1 mouse cellular context compared by ENCODE assay signal in the genomic region with DNA sequence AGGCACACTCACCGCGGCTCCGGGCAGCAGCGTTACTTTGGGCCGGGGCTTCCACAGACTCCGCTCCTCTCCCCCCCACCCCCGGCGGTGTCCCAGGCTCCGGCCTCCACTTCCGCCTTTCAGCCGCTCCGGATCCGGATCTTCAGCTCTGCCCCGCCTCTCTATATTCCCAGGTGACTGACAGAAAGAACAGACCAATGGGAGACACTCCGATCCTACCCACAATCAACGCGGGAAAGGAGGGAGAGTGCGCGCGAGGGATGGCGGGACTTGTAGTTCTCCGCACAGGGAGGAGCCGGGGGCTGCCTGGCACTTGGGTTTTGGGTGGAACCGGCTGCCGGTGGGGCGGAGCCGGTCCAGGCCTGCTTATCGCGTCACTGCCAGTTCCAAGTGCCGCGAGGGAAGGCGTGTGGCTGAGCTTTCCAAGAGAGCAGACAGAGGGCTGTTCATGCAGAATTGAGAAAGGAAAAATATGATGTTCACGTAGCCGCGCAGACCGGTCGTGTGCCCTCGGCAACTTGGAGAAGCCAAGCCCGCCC.
TF ChIP-seq lines count a peak whose summit lies in the region.

A gene (minus strand): TSS at position 150 of the 539 bp plus-strand sequence.

TF ChIP-seq in CH12.LX, 34 proteins besides CTCF, POLR2A, EP300 and RAD21 (continued from another document):
- peak; percentile 58 for TF ChIP-seq SIN3A (IDR thresholded peaks at IDR 0.05; ENCODE audit: low read length)
- TF ChIP-seq E2F4 (IDR thresholded peaks at IDR 0.05; ENCODE audit: insufficient replicate concordance, low read depth, low read length): peak; percentile 96
- TF ChIP-seq POLR2AphosphoS2 (IDR thresholded peaks at IDR 0.05; ENCODE audit: low read depth, low read length): peak; percentile 74; the same call in 1 of the 2 replicates
- no peak for TF ChIP-seq MEF2A (IDR thresholded peaks at IDR 0.05; ENCODE audit: borderline replicate concordance, low read depth, low read length)
- TF ChIP-seq MYC (IDR thresholded peaks at IDR 0.05; ENCODE audit: low read depth, low read length): 0 out of 2 replicates have a peak, but pooled peaks have one; percentile 63
- TF ChIP-seq ZKSCAN1 (IDR thresholded peaks at IDR 0.05; ENCODE audit: borderline replicate concordance, low read depth, low read length): no peak
- TF ChIP-seq IRF4 (IDR thresholded peaks at IDR 0.05; ENCODE audit: low read depth, low read length): peak; percentile 55
- peak; percentile 65 for TF ChIP-seq NRF1 (IDR thresholded peaks at IDR 0.05; ENCODE audit: low read depth, low read length)
- peak; percentile 85 for TF ChIP-seq MXI1 (IDR thresholded peaks at IDR 0.05; ENCODE audit: low read depth, low read length)
- no peak for TF ChIP-seq USF2 (conservative IDR thresholded peaks at IDR 0.05; ENCODE audit: low read depth, low read length)
- no peak for TF ChIP-seq USF1 (IDR thresholded peaks at IDR 0.05; ENCODE audit: low read depth, low read length)
- TF ChIP-seq UBTF (IDR thresholded peaks at IDR 0.05; ENCODE audit: low read depth, low read length): peak; percentile 65; the same call in 1 of the 2 replicates
- TF ChIP-seq CHD1 (IDR thresholded peaks at IDR 0.05; ENCODE audit: low read depth, low read length): no peak
- peak; percentile 99 for TF ChIP-seq ELF1 (IDR thresholded peaks at IDR 0.05; ENCODE audit: low read depth, low read length)
- no peak for TF ChIP-seq BHLHE40 (IDR thresholded peaks at IDR 0.05; ENCODE audit: low read depth, low read length)
- TF ChIP-seq MAZ (IDR thresholded peaks at IDR 0.05; ENCODE audit: low read depth, low read length): peak; percentile 93
- no peak for TF ChIP-seq JUND (conservative IDR thresholded peaks at IDR 0.05; ENCODE audit: low read depth, low read length)
- no peak for TF ChIP-seq ZNF384 (IDR thresholded peaks at IDR 0.05; ENCODE audit: low read depth, low read length)
